Mouse (Mus musculus) neutrophil, adult 5-6 weeks (primary cell): ENCODE measurements around the gene Pou6f1. TPM values are rescaled to one million over a fixed set of nuclear protein-coding genes. Genes with fewer than 3 reads are reported as not detected.
"Not testable (repeated sequence)": the region's sequence is repeated elsewhere in the genome, so short reads cannot be mapped to it uniquely, and the experiment has no call there.

Experiments used
- ATAC-seq: fragments of 151-379, 151-347 bp; 2 replicates; pipeline ENCODE4 v1.8.0; 2017; ENCODE audit warnings: mild to moderate bottlenecking, moderate TSS enrichment; ENCODE audit not compliant: insufficient number of reproducible peaks, poor library complexity, low FRiP score, severe bottlenecking; ENCODE audit errors: extremely low read depth
- total RNA-seq: library from RNA; stranded (forward); fragments of 200-1000 nt; gene quantifications from 2 replicates; pipeline ENCODE4 v1.2.3, GENCODE M21; 2017

Gene Pou6f1
- total RNA-seq, 1 experiment from 2014 or later = 27.8 TPM

- ATAC-seq = no peak
Measured at GRCm38 (mm10) chr15:100588297-100588696, 11.5 kb downstream of the Pou6f1 start.

DNA sequence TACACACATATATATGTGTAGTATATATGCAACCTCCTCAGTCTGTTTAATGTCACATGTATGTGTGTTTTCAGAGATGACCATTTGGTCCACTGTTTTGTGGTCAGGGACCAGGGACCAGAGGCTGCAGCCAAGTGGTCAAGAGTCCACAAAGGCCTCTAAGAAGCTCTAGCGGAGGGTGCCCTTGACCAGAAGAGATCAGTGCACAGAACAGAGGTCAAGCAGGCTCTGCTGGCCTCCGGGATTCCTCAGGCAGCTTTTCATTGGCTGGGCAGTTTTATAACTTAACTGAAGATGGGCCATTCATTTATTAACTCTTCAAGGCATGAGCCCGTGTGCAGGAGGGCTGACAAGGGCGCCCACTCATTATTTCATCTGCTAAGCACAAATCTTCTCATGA, 12.6 kb downstream of the Pou6f1 start:
- no peak for ATAC-seq

DNA sequence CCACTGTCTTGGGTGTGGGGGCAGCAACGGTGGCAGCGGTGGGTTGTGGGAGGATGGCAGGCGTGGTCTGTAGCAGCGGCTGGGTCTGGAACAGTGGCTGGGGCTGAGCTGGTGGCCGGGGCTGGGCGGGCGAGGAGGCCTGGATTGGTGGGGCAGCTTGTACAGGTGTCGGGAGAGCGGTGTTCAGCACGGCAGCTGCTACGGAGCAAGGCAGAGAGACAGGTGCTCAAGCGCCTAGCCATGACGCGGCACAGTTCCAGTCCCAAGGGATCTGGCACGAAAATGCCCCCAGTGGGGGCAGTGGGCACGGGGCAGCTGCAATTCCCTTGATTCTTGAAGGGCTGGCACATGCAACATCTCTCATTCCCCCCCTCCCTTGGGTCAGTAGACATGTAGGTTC, 13.9 kb downstream of the Pou6f1 start:
- no peak for ATAC-seq

- no peak for ATAC-seq
Measured at GRCm38 (mm10) chr15:100580108-100580507, 19.7 kb downstream of the Pou6f1 start.

GRCm38 (mm10) chr15:100577972-100578371, 21.8 kb downstream of the Pou6f1 start:
- no peak for ATAC-seq

DNA sequence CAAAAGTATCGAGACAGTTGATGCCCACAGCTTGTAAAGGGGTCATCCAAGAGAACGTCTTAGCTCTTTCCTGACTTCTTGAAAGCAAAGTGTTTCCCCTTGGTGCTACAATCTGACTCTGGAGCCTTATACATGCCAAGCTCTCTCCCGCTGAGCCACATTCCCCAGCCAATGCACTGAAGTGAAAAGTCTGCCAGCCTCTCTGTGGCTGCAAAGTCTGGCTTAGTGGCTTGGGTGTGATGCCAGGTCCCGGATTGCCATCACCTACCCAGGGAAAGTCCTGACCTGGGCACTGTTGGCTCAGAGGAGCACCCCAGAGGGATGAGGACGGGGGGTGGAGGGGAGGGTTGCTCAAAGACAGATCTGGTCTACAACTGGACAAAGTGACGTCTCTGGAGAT, 23.0 kb downstream of the Pou6f1 start:
- no peak for ATAC-seq

GRCm38 (mm10) chr15:100576392-100576791, 23.4 kb downstream of the Pou6f1 start:
- ATAC-seq = no peak

DNA sequence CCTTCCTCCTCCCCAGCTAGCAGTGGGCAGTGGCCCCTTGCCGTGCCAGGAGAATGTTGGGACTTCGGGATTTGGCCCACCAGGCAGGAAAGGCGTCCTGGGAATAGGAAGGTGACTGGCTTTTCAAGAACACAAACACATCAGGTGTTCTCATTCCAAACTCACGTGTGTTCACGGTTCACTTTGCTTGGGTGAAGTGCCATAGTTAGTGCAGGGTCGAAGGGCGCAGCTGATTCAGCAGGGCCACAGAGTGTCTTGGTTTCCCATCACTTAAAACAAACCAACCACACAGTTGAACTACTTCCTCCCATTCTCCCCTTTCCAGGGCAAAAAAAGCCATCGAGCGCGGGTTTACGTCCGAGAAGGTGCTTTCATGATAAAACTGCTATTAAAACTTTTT, 24.4 kb downstream of the Pou6f1 start:
- ATAC-seq = no peak

GRCm38 (mm10) chr15:100574378-100574777, 25.4 kb downstream of the Pou6f1 start:
- ATAC-seq = no peak

- no peak for ATAC-seq
Measured at GRCm38 (mm10) chr15:100573946-100574345, 25.8 kb downstream of the Pou6f1 start.

DNA sequence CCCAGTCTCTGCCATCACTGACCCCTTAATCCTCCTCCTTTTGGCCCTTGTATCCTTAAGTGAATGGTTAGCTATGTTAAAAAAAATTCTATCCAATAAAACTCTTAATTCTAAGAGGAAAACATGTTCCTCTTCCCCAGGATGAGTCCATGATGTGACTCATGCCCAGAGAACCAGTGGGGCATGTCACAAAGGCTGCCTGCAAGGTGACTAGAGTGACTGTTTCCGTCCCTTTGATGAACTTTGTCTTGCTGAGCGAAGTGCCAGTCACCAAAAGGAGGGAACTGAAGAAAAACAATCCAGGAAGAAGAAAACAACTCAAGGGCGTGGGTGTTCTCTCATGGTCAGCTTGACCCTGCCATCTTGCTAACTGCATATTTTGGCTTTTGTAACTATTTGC, 30.5 kb downstream of the Pou6f1 start:
- no peak for ATAC-seq

- ATAC-seq = no peak
Measured at GRCm38 (mm10) chr15:100566531-100566930, 33.3 kb downstream of the Pou6f1 start.

- no peak for ATAC-seq
Measured at GRCm38 (mm10) chr15:100557705-100558433, 41.9 kb downstream of the Pou6f1 start.

- no peak for ATAC-seq
Measured at GRCm38 (mm10) chr15:100556378-100556777, 43.4 kb downstream of the Pou6f1 start.

DNA sequence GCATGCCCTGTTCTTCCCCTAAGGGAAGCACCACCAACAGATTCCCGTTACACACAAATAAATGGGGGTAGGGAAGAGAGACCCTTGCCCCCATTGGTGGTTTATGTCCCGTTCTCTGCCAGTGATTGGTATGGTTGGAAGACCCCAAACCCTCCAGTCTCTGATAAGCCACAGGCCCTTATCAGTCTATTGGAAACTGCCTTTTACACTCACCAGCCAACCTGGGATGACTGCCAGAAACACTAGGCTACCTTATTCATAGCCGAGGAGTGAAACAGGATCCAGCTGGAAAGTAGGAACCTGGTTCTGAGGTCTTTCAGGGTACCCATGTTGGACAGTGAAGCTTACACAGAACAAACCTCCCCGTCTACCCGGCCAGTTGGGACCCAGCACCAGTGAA, 43.8 kb downstream of the Pou6f1 start:
- ATAC-seq = no peak

- ATAC-seq = peak; percentile 100
Measured at GRCm38 (mm10) chr15:100551326-100552307, 48.2 kb downstream of the Pou6f1 start, which contains the start of gene Tfcp2. Tfcp2 (minus strand) TSS chr15:100552008.

DNA sequence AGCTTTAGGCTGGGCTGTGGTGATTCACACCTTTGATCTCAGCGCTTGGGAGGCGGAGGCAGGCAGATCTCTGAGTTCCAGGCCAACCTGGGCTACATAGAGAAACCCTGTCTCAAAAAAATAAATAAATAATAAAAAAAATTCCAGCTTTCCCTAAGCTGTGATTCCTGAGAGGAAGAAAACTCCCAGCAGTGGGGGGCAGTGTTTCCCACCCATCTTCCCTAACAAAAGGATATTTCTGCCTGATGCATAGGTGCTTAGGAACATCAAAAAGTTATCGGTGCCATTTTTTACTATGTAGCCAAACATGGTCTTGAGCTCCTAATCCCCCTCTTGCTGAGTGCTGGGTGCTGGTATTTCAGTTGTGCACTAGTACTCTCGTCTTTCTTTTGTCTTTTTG, 49.5 kb downstream of the Pou6f1 start:
- no peak for ATAC-seq

- ATAC-seq = not testable (repeated sequence)
Measured at GRCm38 (mm10) chr15:100543651-100544030, 56.1 kb downstream of the Pou6f1 start.

DNA sequence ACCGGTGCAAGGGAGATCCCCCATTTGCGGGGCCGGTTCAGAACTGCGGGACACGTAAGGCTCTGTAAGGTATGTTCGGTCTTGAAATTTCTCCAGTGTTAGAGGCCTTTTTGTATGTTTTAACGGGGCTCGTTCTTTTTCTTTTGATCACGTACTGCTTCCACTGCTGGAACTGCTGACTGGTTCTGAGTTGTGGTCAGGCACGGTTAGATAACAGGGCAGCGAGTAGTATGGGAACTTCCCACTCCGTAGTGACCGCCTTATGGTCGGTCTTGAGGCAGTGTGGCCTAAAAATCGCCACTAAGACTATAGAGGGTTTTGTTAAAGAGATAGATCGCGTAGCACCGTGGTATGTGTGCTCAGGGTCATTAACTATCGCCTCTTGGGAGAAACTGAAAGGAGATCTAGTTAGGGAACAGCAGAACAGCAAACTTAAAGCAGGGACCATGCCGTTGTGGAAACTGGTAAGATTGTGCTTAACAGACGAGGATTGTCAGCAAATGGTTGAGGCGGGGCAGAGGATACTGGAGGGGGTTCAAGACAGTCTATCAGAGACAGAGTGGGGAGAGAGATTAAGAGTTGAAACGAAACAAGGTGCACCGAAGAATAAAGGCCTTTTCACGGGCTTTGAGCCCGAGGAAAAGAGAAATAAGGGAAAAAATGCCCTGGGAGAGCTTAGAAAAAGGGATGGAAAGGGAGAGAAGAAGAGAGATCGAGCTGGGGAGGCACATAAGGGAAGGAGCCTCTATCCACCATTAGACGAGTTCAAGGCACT, 56.7 kb downstream of the Pou6f1 start:
- ATAC-seq = not testable (repeated sequence)
